Mouse (Mus musculus) cerebellum, adult 9-11 months (tissue): ENCODE results near the gene Prima1.

Experiments
- DNase-seq: peaks from one replicate; pipeline ENCODE4 v3.0.0; 2022

The Prima1 gene

GRCm38 (mm10) chr12:103150247-103150646 lies 91.7 kb downstream of the Prima1 start:
- DNase-seq: no peak
